Mouse (Mus musculus) left cerebral cortex, postnatal 4 days (tissue): ENCODE measurements around the gene Alpk1. TPM values are rescaled to one million over a fixed set of nuclear protein-coding genes. Genes with fewer than 3 reads are reported as not detected.
A peak's percentile ranks its signal among the peaks of the same experiment; 100 is the strongest.

Experiments used
- DNase-seq: peaks from one replicate; pipeline ENCODE4 v3.0.0-alpha.2; 2022
- intact Hi-C: fragments of 180-260 bp; cut with DNase I; formaldehyde crosslinking; loops from one replicate; pipeline ENCODE4 v1.15.1; 2025
- total RNA-seq, 2 experiments: library from RNA; stranded (reverse); gene quantifications; 2 replicates each; pipeline ENCODE4 v1.2.3; 2021

The Alpk1 gene
- total RNA-seq, 2 experiments from 2014 or later = 2.0 to 4.0 TPM

DNA sequence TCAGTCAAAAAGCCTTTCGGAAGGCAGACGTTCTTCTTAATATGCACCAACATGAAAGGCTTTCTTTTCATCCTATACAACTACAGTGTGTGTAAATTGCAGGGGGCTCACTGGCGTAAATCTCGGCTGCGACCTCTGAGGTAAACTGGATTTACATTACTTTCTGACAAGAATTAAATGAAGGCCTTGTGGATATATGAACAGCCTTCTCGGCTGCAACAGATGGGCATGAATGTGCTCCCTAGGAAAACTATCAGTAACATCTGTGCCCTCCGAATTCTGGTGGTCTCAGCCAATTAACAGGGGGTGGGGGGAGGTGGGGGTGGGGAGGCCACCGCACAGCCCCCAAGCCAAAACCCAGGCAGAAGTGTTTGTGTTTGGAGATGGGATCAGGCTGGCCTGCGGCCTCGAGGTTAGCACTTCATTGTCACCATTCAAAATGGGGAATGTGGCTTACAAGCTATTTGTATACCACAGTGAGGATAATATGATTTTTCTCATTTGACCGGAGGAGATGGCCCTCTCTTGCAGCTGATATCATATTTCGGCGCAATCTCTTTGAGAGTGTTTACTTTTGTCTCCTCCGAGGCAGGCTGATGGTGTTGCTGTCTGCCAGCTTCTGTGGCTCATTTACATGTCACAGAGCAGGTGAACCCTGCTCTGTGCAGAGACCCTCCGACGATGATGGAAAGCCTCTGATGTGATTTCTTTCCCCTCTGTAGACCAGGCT lies 34.3 kb downstream of the Alpk1 start:
- no peak for DNase-seq
- intact Hi-C loops = no loop called here

GRCm38 (mm10) chr3:127745504-127745903 lies 34.8 kb downstream of the Alpk1 start:
- DNase-seq = no peak
- intact Hi-C loops = no loop called here

DNA sequence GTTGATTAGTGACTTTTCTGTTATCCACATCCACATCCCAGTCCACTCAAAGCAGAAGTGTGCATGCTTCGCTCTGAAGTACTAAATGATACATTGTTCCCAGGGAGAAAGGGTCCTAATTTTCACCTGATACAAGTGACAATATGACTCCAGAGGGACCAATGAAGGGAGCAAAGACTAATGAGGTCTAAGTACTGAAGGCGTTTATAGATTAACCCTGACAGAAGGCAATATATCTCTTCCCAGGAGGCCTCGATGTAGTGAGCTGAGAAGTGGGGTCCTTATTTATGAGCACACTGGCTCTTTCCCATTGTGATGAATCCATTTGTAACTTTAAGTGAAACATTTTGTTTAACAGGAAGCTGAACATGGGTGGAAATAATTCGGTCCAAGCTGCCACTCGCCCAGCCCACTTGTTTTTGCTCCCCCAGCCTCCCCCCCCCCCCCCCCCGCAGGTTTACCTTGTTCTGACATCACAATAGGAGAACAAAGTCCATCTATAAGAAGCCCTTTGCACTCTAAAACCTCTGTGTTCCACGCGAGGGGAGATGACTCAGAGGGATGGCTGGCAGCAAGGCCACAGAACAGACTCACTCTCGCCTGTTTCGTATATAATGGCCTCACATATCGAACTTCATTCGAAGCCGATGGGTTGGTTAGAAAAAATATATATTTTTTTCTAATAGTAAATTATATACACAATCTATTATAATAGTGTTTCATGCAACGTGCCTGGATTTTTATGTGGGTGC lies 36.5 kb downstream of the Alpk1 start:
- intact Hi-C loops = no loop called here
- no peak for DNase-seq

GRCm38 (mm10) chr3:127741473-127741872 lies 38.9 kb downstream of the Alpk1 start:
- DNase-seq = no peak
- intact Hi-C loops = no loop called here

- intact Hi-C loops = no loop called here
- DNase-seq = no peak
These were observed 42.5 kb downstream of the Alpk1 start for GRCm38 (mm10) chr3:127737876-127738275.

DNA sequence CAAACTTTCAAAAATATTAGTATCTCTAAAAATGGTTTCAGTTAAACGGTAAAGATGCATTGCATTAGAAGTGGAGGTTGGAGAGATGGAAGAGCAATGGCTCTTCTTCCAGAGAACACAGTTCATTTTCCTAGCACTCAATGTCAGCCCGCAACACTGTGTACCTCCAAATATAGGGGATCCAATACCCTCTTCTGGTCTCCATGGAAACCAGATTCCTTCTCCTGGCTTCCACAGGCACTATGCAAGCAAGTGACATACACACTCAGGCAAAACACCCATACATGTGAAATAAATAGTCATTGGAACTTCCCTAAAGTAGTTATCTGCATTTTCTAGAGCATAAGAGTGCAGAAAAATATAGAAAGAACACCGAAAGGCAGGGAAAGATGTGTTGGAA lies 44.9 kb downstream of the Alpk1 start:
- no peak for DNase-seq
- intact Hi-C loops = no loop called here

DNA sequence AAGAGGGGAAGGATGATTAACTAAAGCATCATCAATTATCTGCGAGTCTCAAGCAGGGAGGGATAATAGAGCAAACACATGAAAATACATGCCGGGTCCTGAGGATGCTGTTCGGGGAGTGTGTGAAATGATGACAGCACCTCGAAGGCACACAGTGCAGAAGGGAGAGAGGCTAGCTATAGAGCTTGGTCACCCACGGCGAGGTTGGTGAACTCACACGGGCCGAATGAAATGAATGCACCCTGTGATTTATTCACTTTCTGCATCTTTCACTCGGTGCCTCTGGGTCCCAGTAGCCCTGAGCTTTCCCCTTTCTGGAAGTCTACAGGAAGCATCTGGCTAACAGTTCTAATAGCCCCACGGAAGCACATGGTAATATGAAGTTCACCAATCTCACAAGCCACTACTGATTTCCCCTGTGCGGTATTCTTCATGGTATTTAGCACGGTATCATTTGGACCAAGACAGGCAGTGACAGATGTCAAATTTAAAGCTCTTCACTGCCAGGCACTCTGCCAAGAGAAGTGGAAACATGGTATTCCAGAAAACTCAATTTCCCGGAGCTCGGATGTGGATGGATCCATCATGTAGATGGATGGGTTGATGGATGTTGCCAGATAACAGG lies 50.7 kb downstream of the Alpk1 start:
- DNase-seq = no peak
- intact Hi-C loops = no loop called here

DNA sequence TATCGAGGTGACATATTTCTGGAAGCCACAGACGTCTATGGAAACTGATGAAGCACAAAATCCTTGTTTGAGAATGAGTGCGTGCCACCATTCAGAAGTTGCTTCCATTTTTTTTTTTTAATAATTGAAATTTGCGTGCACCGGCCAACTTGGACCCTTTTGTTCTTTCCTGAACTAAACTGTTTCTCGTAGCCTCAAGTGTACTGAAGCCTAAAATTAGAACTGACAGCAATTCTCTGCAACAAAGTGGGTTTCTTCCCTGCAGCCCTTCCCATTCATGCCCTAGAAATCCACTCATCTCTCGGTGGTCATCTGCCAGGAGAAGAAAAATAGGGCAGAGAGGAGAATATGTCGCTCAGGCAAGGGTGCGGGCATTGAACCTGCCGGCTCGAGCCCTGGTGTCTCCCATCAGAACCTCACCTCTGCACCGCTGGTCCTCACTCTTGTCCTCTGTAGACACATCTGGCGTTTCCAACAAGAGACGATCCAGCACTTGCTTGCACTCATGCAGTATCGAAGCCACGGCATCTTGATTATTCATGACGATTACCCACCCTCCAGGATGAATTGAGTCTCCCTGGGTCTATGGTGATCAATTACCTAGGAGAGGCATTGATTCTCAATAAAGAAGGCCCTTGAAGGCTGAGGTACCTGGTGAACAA lies 51.3 kb downstream of the Alpk1 start:
- intact Hi-C loops = no loop called here
- DNase-seq = no peak

DNA sequence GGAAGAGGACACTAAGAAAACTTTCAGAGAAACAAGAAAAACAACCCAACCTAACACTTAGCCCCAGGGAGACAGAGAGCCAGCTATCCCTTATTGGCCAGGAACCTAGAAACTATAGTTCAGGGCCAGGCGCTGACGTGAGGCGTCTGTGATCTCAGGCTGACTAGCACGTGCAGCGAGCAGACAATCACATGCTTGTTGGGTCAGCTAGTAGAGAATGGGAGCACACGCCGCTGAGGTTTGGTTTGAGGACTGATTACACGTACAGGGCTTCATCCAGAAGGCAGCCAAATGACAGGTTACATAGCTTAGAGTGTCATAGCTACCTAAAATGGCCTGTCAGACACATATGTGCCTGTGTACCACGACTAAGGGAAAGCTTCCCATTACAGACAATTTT lies 52.3 kb downstream of the Alpk1 start:
- no peak for DNase-seq
- intact Hi-C loops = no loop called here

- intact Hi-C loops = no loop called here
- DNase-seq = no peak
These were observed 59.4 kb downstream of the Alpk1 start for GRCm38 (mm10) chr3:127720948-127721347.

GRCm38 (mm10) chr3:127720050-127720449 lies 60.3 kb downstream of the Alpk1 start:
- no peak for DNase-seq
- intact Hi-C loops = no loop called here

- intact Hi-C loops = no loop called here
- DNase-seq = no peak
These were observed 60.7 kb downstream of the Alpk1 start for GRCm38 (mm10) chr3:127719601-127720000.

DNA sequence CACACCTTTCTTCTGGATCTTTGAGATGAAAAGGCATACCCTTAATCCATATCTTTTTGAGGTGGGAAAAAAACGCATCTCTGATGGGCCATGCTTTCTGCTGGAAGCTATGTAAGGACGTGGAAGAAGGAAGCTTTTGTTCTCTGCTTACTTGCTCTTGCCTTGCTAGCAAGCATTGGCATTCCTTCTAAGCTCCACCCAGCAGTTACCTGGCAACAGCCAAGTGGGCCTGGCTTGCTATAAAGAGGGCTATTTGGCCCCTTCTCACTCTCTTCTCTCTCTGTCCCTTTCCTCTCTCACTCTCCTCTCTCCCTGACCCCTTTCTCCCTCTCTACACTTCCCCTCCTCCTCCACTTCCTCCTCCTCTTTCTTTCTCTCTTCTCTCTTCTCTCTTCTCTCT lies 63.6 kb downstream of the Alpk1 start:
- intact Hi-C loops = no loop called here

GRCm38 (mm10) chr3:127713112-127713511 lies 67.2 kb downstream of the Alpk1 start:
- DNase-seq = no peak
- intact Hi-C loops = no loop called here

More for the DNA sequence above, 63.6 kb downstream of the Alpk1 start:
- no peak for DNase-seq

DNA sequence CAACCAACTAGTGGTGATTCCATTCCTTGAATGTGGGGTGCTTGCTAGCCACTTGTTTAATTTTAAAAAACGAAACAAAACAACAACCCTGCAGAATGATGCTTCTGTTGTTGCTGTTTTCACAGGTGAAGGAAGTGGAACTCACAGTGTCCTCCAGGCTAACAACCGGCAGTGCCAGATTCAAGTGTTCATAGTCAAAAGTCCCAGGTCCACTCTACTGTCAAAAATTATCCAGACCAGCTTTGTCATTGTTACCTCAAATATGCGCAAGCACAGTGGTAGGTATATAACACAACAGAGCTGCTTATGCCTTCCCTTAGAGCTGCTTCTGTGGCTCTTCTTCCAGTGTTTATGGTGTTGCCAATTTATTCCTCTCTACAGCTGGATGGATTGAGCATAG lies 68.8 kb downstream of the Alpk1 start:
- intact Hi-C loops = no loop called here
- no peak for DNase-seq

- peak; percentile 21 for DNase-seq
- intact Hi-C loops = no loop called here
These were observed 73.2 kb downstream of the Alpk1 start for GRCm38 (mm10) chr3:127707089-127707485.

DNA sequence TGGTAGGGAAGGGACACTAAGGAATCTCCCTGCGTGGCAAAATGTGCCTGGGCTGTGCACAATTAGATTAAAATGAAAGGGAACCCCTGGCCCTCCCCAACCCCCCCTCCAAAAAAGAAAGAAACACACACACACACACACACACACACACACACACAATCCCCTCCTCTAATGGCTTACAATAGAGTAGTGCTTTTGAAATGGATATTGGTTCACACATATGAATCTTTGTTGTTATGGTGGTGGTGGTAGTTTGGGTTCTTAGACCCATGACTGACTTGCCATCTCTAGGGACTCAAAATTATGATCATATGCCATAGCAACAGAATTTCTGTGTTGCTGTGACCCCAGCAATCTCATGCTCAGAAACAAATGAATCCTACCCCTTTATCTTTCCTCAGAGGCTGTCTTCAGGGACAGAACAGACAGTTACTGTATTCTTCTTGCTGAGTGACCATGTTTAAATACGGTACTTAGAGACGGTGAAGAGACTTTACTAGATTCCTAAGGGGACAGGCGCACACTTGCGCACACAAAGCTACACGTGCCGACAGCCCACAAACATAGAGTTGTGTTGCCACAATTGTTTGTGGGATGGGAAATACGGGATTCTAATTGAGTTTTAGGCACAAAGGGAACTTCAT lies 73.8 kb downstream of the Alpk1 start:
- no peak for DNase-seq
- intact Hi-C loops = no loop called here

DNA sequence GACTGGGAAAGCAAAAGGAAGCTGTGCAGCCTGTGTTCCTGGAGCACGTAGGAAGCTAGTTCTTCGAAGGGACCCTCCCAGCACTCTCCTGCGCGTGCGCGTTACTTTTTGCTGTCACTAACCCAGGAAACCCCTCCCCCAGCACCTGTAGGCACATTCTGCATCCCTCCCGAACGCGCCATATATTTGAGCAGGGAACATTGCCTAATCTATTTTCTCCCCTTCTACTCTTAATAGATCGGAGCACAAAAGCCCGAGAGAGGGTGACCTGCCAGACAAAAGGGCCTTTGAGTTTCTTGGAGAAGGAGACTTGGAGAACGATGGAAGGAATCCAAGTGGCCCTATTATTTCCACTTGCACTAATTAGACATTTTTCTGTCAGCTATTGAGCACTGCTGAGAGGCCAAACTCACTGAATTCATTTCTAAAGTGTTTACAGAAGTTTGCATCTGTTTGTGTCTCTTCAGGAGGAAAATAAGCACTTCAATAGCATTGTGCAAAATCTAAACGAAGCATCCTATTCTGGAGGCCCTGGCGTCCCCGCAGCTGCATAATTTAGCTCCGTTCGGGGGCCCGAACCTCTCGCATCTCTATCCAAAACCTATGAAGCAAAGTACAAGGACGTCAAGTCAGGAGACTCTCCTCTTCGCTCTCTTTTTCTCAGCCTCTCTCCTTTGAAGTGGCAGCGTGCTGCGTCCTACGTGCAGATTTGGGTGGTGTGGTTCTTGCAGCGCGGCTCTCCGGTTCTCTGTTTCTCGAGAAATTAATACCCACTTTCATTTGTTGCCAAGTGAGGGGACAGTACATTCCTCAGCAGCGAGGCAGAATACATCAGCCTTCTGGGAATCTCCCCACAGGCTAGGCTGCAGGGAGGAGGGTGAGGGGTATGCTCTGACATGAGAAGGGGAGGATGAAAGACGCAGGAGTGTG lies 74.5 kb downstream of the Alpk1 start:
- intact Hi-C loops = no loop called here
- DNase-seq = peak; percentile 43

DNA sequence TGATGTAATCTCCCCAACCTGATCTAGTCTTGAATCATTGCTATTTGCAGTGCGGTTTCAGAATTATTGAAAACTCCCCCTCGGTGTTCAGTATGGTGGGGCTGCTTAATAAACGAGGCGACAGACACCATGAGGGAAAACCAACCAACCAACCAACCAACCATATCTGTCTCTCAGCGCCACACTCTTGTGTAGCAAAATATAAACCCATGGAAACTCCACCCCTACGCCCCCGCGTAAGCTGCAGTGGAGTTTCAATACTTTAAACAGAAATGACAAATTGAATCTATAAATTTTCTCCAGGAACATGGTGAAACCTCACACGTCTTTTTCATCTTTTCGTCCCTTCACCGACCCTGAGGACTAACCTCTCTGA lies 75.2 kb downstream of the Alpk1 start:
- no peak for DNase-seq
- intact Hi-C loops = no loop called here
